ENCODE assay signal across 18 mouse cellular contexts in genomic region chr3:30863712-30864435, GRCm38 (mm10). TPM values are rescaled to one million over a fixed set of nuclear protein-coding genes. Genes with fewer than 3 reads are reported as not detected.
DNase-seq lines count a peak whose midpoint lies in the region; ATAC-seq lines count a peak whose summit lies in the region.
"Had no signal": no experiment of that assay in that cellular context is flagged by ENCODE, and none has a peak within 500 bp of the region (broad histone marks: within the 10 kb centered on the region; RNA-seq: fewer than 3 reads in every experiment).

No protein-coding gene starts in this region.

- no peak for DNase-seq in liver, embryonic 13.5 days
- DNase-seq in liver, embryonic 11.5 days (ENCODE audit: low spot score): no peak
- DNase-seq in T-cell, adult 2 months (ENCODE audit: low spot score): peak; percentile 14
- no peak for DNase-seq in adrenal gland, adult 2 months
- DNase-seq in hindbrain, embryonic 11.5 days (ENCODE audit: low spot score): no peak
- DNase-seq: cerebellum, adult 9-10 months; embryo, embryonic 11 days; kidney, adult 9 months; kidney, postnatal 25 days; lung, adult 2 months had no signal

- no peaks in the 10 kb centered on the region for H3K27me3 ChIP-seq in liver, embryonic 13.5 days
- H3K27me3 ChIP-seq in liver, embryonic 11.5 days (replicated peaks; ENCODE audit: control insufficient read depth, insufficient read depth, low read length): no peaks in the 10 kb centered on the region
- no peaks in the 10 kb centered on the region for H3K27me3 ChIP-seq in hindbrain, embryonic 11.5 days (ENCODE audit: control insufficient read depth, insufficient read depth, low read length)
- H3K27me3 ChIP-seq: limb, embryonic 15.5 days; midbrain, embryonic 13.5 days; neural tube, embryonic 15.5 days had no signal

- H3K4me2 ChIP-seq in liver, embryonic 13.5 days: no peak overlapping the region
- H3K4me2 ChIP-seq in liver, embryonic 11.5 days: no peak overlapping the region
- no peak overlapping the region for H3K4me2 ChIP-seq in hindbrain, embryonic 11.5 days (replicated peaks; ENCODE audit: low read depth, low read length)
- H3K4me2 ChIP-seq: limb, embryonic 15.5 days; midbrain, embryonic 13.5 days; neural tube, embryonic 15.5 days had no signal

- no peaks in the 10 kb centered on the region for H3K9me3 ChIP-seq in liver, embryonic 13.5 days (replicated peaks)
- H3K9me3 ChIP-seq in liver, embryonic 11.5 days (ENCODE audit: control insufficient read depth, low read length): no peaks in the 10 kb centered on the region
- H3K9me3 ChIP-seq in hindbrain, embryonic 11.5 days (ENCODE audit: control insufficient read depth, low read length): no peaks in the 10 kb centered on the region
- H3K9me3 ChIP-seq: forebrain, embryonic 10.5 days; hindbrain, embryonic 10.5 days; limb, embryonic 15.5 days; midbrain, embryonic 13.5 days; neural tube, embryonic 15.5 days had no signal

- no peaks in the 10 kb centered on the region for H3K4me1 ChIP-seq in liver, embryonic 13.5 days (replicated peaks)
- H3K4me1 ChIP-seq in liver, embryonic 11.5 days (replicated peaks; ENCODE audit: control insufficient read depth, insufficient read depth, low read length): no peaks in the 10 kb centered on the region
- no peaks in the 10 kb centered on the region for H3K4me1 ChIP-seq in hindbrain, embryonic 11.5 days (replicated peaks; ENCODE audit: control insufficient read depth, insufficient read depth, low read length)
- H3K4me1 ChIP-seq: limb, embryonic 15.5 days; midbrain, embryonic 13.5 days; neural tube, embryonic 15.5 days had no signal

- no peak overlapping the region for H3K9ac ChIP-seq in liver, embryonic 13.5 days
- H3K9ac ChIP-seq in liver, embryonic 11.5 days (ENCODE audit: low read depth, low read length): no peak overlapping the region
- no peak overlapping the region for H3K9ac ChIP-seq in hindbrain, embryonic 11.5 days (ENCODE audit: low read depth, low read length)
- H3K9ac ChIP-seq: limb, embryonic 15.5 days; midbrain, embryonic 13.5 days; neural tube, embryonic 15.5 days had no signal

- WGBS in liver, embryonic 13.5 days (ENCODE audit: insufficient replicate concordance): 41% methylated on average over 5 of the region's 5 CpGs
- WGBS in liver, embryonic 11.5 days: 58% methylated on average over 5 of the region's 5 CpGs
- 71% methylated on average over 5 of the region's 5 CpGs for WGBS in hindbrain, embryonic 11.5 days

- H3K36me3 ChIP-seq in liver, embryonic 13.5 days: no peaks in the 10 kb centered on the region
- H3K36me3 ChIP-seq in liver, embryonic 11.5 days (ENCODE audit: control insufficient read depth, insufficient read depth, low read length): no peaks in the 10 kb centered on the region
- H3K36me3 ChIP-seq in hindbrain, embryonic 11.5 days (ENCODE audit: control insufficient read depth, insufficient read depth, low read length): no peaks in the 10 kb centered on the region
- H3K36me3 ChIP-seq: forebrain, embryonic 10.5 days; hindbrain, embryonic 10.5 days; limb, embryonic 15.5 days; midbrain, embryonic 13.5 days; neural tube, embryonic 15.5 days had no signal

- ATAC-seq in liver, embryonic 13.5 days (ENCODE audit: low read depth): no peak
- ATAC-seq in liver, embryonic 11.5 days (replicated peaks; ENCODE audit: low FRiP score): no peak
- ATAC-seq in common myeloid progenitor, adult 5-6 weeks (replicated peaks; ENCODE audit: low read depth, poor library complexity, severe bottlenecking): peak; percentile 59
- ATAC-seq in megakaryocyte progenitor cell, adult 5-6 weeks (replicated peaks; ENCODE audit: poor library complexity): peak; percentile 48
- ATAC-seq in hindbrain, embryonic 11.5 days (ENCODE audit: low FRiP score): no peak
- ATAC-seq: midbrain, embryonic 13.5 days had no signal

- H3K4me3 ChIP-seq in liver, embryonic 13.5 days (replicated peaks): no peak overlapping the region
- no peak overlapping the region for H3K4me3 ChIP-seq in liver, embryonic 11.5 days (ENCODE audit: low read depth, low read length)
- H3K4me3 ChIP-seq in hindbrain, embryonic 11.5 days (ENCODE audit: low read depth, low read length): no peak overlapping the region
- H3K4me3 ChIP-seq: forebrain, embryonic 10.5 days; hindbrain, embryonic 10.5 days; limb, embryonic 15.5 days; midbrain, embryonic 13.5 days; myocyte; neural tube, embryonic 15.5 days had no signal

- H3K27ac ChIP-seq in liver, embryonic 13.5 days: peak overlapping the region; percentile 11; the same call in 1 of the 2 replicates
- H3K27ac ChIP-seq in liver, embryonic 11.5 days (ENCODE audit: low read depth, low read length): no peak overlapping the region
- no peak overlapping the region for H3K27ac ChIP-seq in hindbrain, embryonic 11.5 days (ENCODE audit: low read depth, low read length)
- H3K27ac ChIP-seq: forebrain, embryonic 10.5 days; hindbrain, embryonic 10.5 days; limb, embryonic 15.5 days; midbrain, embryonic 13.5 days; neural tube, embryonic 15.5 days had no signal

RNA-seq across cellular contexts. Expression of gene Gpr160, which starts 8.1 kb away (rescaled TPM):
- polyA plus RNA-seq in liver, embryonic 13.5 days (2015; fragmentation: Nextera tagmentation; extraction: Ambion mirVana): 2.7 and 3.4 TPM in 2 replicates
- polyA plus RNA-seq in liver, embryonic 11.5 days (2014; fragmentation: Nextera tagmentation; extraction: Ambion mirVana): 1.4 and 2.8 TPM in 2 replicates
- 13.0 and 23.2 TPM in 2 replicates for total RNA-seq in common myeloid progenitor, adult 5-6 weeks (2017)
- total RNA-seq in megakaryocyte progenitor cell, adult 5-6 weeks (2015): 98.0 and 103 TPM in 2 replicates
- 50.3 and 70.8 TPM in 2 replicates for total RNA-seq in megakaryocyte progenitor cell, adult 5-6 weeks (2017)
- 1 to 10 TPM; 1.0 to 1.3 TPM for total RNA-seq in adrenal gland, adult 2 months (2021)
- polyA plus RNA-seq in adrenal gland, adult 2 months (2012; rRNA removed): 2.1 and 2.4 TPM in 2 replicates
- polyA plus RNA-seq in hindbrain, embryonic 11.5 days (2014; fragmentation: Nextera tagmentation; extraction: Ambion mirVana): 1.1 and 2.0 TPM in 2 replicates

Comparison
In these comparisons a context has a peak if more than half of its experiments do, and no peak if none do; other contexts are left out.
1. ATAC-seq: peak in common myeloid progenitor, adult 5-6 weeks (single experiment) and megakaryocyte progenitor cell, adult 5-6 weeks (single experiment); none in liver, embryonic 13.5 days (single experiment), liver, embryonic 11.5 days (single experiment) and hindbrain, embryonic 11.5 days (single experiment).